Mouse (Mus musculus): Measurements from ENCODE around the gene Oat.

GRCm38 (mm10) chr7:132580511-132580910 lies 4.3 kb upstream of the Oat start:
- no peak for TF ChIP-seq CTCF (conservative IDR thresholded peaks at IDR 0.05; ENCODE audit: low read length)
- no peak for TF ChIP-seq NANOG (IDR thresholded peaks at IDR 0.05; ENCODE audit: borderline replicate concordance, low read length)
- TF ChIP-seq POU5F1 (IDR thresholded peaks at IDR 0.05; ENCODE audit: borderline replicate concordance, low read length), result no peak
